Mouse (Mus musculus) heart, embryonic 11.5 days (tissue): ENCODE data around the gene Nynrin. TPM values are rescaled to one million over a fixed set of nuclear protein-coding genes. Genes with fewer than 3 reads are reported as not detected.

ENCODE experiments used
- ATAC-seq: fragments of 200-750 bp; cut with Nextera tagmentation; replicated peaks from 2 replicates; pipeline ENCODE4 v1.8.0; 2017; ENCODE audit warnings: moderate library complexity; ENCODE audit not compliant: insufficient number of reproducible peaks, low FRiP score, low TSS enrichment
- H3K27ac ChIP-seq: fragments of 300-500 bp; sonication (generic); 2 replicates; pipeline ENCODE4 v1.5.1; 2014; ENCODE audit warnings: mild to moderate bottlenecking, low read depth, low read length
- H3K27me3 ChIP-seq: fragments of 300-500 bp; sonication (generic); 2 replicates; pipeline ENCODE4 v1.6.1; 2014; ENCODE audit warnings: mild to moderate bottlenecking, low read length, mixed read lengths; ENCODE audit not compliant: control insufficient read depth, insufficient read depth
- H3K36me3 ChIP-seq: fragments of 300-500 bp; sonication (generic); 2 replicates; pipeline ENCODE4 v1.6.1; 2014; ENCODE audit warnings: mild to moderate bottlenecking, low read length, moderate library complexity, mixed read lengths; ENCODE audit not compliant: control insufficient read depth, insufficient read depth
- H3K4me1 ChIP-seq: fragments of 300-500 bp; sonication (generic); 2 replicates; pipeline ENCODE4 v1.6.1; 2014; ENCODE audit warnings: low read length; ENCODE audit not compliant: control insufficient read depth, insufficient read depth
- H3K4me2 ChIP-seq: fragments of 300-500 bp; sonication (generic); 2 replicates; pipeline ENCODE4 v1.6.1; 2014; ENCODE audit warnings: mild to moderate bottlenecking, moderate library complexity
- H3K4me3 ChIP-seq: fragments of 300-500 bp; sonication (generic); 2 replicates; pipeline ENCODE4 v1.5.1; 2014; ENCODE audit warnings: low read depth, low read length
- H3K9ac ChIP-seq: fragments of 300-500 bp; sonication (generic); 2 replicates; pipeline ENCODE4 v1.6.1; 2014; ENCODE audit warnings: mild to moderate bottlenecking, low read depth, low read length, moderate library complexity
- H3K9me3 ChIP-seq: fragments of 300-500 bp; sonication (generic); replicated peaks from 2 replicates; pipeline ENCODE4 v1.6.1; 2016; ENCODE audit warnings: low read length; ENCODE audit not compliant: control insufficient read depth
- WGBS: fragments of 180-500 bp; shearing (Covaris S2); extraction: QIAGEN DNeasy Blood & Tissue Kit; methylation state at CpG from one replicate; pipeline ENCODE4 v1.1.7; 2014; ENCODE audit not compliant: insufficient replicate concordance; 5-methylcytosine and 5-hydroxymethylcytosine counted together
- polyA plus RNA-seq: library from polyadenylated mRNA; unstranded; fragments of >200 nt; fragmentation: Nextera tagmentation; extraction: Ambion mirVana; gene quantifications from 2 replicates; pipeline ENCODE4 v1.2.1, GENCODE M21; 2014

Nynrin gene
- polyA plus RNA-seq, 1 experiment from 2014 or later = 12.5 TPM

GRCm38 (mm10) chr14:55886571-55887382, 33.0 kb downstream of the Nynrin start:
- Histone ChIP-seq H3K27me3 (no peaks in the 10 kb centered on the region), H3K27ac (no peak overlapping the region), H3K4me1 (peaks cover 19% of the 10 kb centered on the region), H3K9ac (no peak overlapping the region), H3K4me3 (no peak overlapping the region), H3K9me3 (no peaks in the 10 kb centered on the region), H3K36me3 (peaks cover 27% of the 10 kb centered on the region), H3K4me2 (peak overlapping the region; percentile 75; the same call in 1 of the 2 replicates)
- ATAC-seq = no peak
- 78% methylated on average over 24 of the region's 24 CpGs for WGBS

GRCm38 (mm10) chr14:55897671-55898070, 43.9 kb downstream of the Nynrin start:
- Histone ChIP-seq H3K4me1 (peaks cover 7% of the 10 kb centered on the region), H3K36me3 (peaks cover 21% of the 10 kb centered on the region), H3K4me2 (no peak overlapping the region), H3K9me3 (no peaks in the 10 kb centered on the region), H3K27me3 (no peaks in the 10 kb centered on the region), H3K27ac (no peak overlapping the region), H3K4me3 (no peak overlapping the region), H3K9ac (no peak overlapping the region)
- no peak for ATAC-seq
- 89% methylated on average over 12 of the region's 12 CpGs for WGBS

DNA sequence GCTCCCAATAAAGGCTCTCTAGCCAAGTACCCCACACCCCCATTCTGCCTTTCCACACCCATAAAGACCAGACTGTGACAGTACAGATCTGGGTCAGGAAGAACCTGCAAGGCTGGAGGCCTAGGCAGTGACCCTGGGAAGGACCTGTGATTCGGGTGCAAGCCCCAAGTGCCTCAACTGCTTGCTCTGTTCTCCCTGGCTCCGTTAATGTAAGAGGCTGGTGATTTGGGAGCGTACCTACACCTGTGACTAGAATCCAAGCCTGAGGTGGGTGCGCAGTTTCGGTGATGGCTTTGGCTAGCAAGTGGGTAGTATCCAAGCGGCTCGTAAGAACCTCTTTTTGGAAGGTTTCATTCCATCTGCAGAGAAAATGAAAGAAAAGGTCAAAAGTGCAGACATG, 45.1 kb downstream of the Nynrin start:
- Histone ChIP-seq H3K4me2 (peak overlapping the region; percentile 93), H3K4me3 (no peak overlapping the region), H3K4me1 (peaks cover 7% of the 10 kb centered on the region), H3K27me3 (no peaks in the 10 kb centered on the region), H3K36me3 (peaks cover 19% of the 10 kb centered on the region), H3K9me3 (no peaks in the 10 kb centered on the region), H3K27ac (no peak overlapping the region), H3K9ac (no peak overlapping the region)
- 89% methylated on average over 7 of the region's 7 CpGs for WGBS
- no peak for ATAC-seq

DNA sequence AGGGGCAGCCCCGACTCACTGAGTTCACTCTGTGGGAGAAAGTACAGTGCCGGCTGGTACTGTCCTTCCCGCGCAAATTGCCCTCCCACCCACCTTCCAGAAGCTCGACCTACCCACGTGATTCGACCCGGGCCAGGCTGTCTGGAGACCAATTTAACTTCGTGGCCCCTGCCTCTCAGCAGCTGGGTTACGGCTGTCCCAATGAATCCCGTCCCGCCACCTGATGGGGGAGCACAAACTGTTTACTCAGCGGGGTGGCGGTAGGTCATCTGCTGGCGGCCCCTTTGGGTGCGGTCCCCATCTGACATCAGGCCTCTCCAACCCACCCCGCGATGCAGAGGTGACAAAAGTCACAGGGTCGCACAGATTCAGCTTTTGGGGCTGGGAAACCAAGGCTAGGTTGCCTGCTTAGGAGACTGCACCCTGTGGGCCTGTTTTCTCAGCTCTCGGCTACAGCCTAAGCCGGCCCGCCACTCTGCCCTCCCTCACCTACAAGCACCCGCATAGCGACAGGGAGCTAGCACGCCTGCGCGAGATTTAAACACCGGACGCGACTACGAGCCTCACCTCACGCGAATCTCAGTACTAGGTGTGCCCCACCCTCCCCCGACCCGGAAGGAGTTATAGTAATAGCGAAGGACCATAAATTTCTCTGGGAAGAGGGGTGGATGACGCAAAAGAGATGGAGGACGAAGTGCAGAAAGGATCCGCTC, 46.0 kb downstream of the Nynrin start, which contains the start of gene Sdr39u1:
Sdr39u1 (minus strand) TSS at position 593 of the 713 bp plus-strand sequence.
- Histone ChIP-seq H3K27ac (peak within 1 kb of the TSS; percentile 70), H3K4me3 (peak within 1 kb of the TSS; percentile 53), H3K36me3 (peaks cover 14% of the 10 kb centered on the region), H3K9me3 (no peaks in the 10 kb centered on the region), H3K9ac (peak within 1 kb of the TSS; percentile 82), H3K4me1 (peaks cover 7% of the 10 kb centered on the region), H3K4me2 (peak within 1 kb of the TSS; percentile 93), H3K27me3 (no peaks in the 10 kb centered on the region)
- 2% methylated on average over 39 of the region's 39 CpGs for WGBS
- ATAC-seq = peak; percentile 76; the same call in 1 of the 2 replicates

- H3K4me3 ChIP-seq = peak overlapping the region; percentile 53
- peaks cover 9% of the 10 kb centered on the region; the same call in 1 of the 2 replicates for H3K36me3 ChIP-seq
- H3K4me1 ChIP-seq = peaks cover 7% of the 10 kb centered on the region
- peak overlapping the region; percentile 93 for H3K4me2 ChIP-seq
- peak overlapping the region; percentile 82 for H3K9ac ChIP-seq
- H3K27me3 ChIP-seq = no peaks in the 10 kb centered on the region
- H3K9me3 ChIP-seq = no peaks in the 10 kb centered on the region
- no peak for ATAC-seq
- H3K27ac ChIP-seq = peak overlapping the region; percentile 70; the same call in 1 of the 2 replicates
- 9% methylated on average over 12 of the region's 12 CpGs for WGBS
Observed at GRCm38 (mm10) chr14:55900414-55900755, 46.6 kb downstream of the Nynrin start.

- Histone ChIP-seq H3K9ac (no peak overlapping the region), H3K27me3 (no peaks in the 10 kb centered on the region; the same call in 1 of the 2 replicates), H3K9me3 (no peaks in the 10 kb centered on the region), H3K4me1 (no peaks in the 10 kb centered on the region), H3K36me3 (no peaks in the 10 kb centered on the region), H3K4me3 (no peak overlapping the region), H3K4me2 (no peak overlapping the region), H3K27ac (no peak overlapping the region)
- WGBS = 14% methylated on average over 1 of the region's 1 CpGs
- ATAC-seq = no peak
Observed at GRCm38 (mm10) chr14:55905518-55905917, 51.7 kb downstream of the Nynrin start.

DNA sequence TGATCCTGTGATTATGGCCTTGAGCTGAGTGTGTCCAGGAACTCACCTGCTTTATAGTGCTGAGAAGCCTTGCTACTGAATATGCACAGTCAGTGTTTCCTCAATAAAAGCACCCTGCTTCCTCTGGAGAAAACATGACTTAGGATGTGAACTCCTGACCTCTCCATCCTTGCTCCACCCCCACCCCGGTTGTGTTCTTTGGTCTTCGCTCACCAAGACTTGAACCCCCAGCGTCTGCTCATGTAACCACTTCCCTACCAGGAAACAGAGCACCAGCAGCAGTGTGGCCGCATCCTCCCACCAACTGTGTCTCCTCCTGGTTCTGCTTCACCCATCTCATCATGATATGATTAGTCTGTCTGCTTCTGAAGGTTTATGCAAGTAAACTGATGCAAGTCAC, 59.6 kb downstream of the Nynrin start:
- H3K27ac ChIP-seq = no peak overlapping the region
- no peaks in the 10 kb centered on the region for H3K36me3 ChIP-seq
- no peaks in the 10 kb centered on the region for H3K9me3 ChIP-seq
- H3K4me3 ChIP-seq = no peak overlapping the region
- no peak for ATAC-seq
- H3K4me2 ChIP-seq = no peak overlapping the region
- 49% methylated on average over 4 of the region's 4 CpGs for WGBS
- H3K27me3 ChIP-seq = no peaks in the 10 kb centered on the region
- H3K4me1 ChIP-seq = no peaks in the 10 kb centered on the region
- H3K9ac ChIP-seq = no peak overlapping the region

GRCm38 (mm10) chr14:55918240-55919082, 64.7 kb downstream of the Nynrin start:
- Histone ChIP-seq H3K27me3 (no peaks in the 10 kb centered on the region), H3K9me3 (no peaks in the 10 kb centered on the region), H3K4me1 (no peaks in the 10 kb centered on the region), H3K36me3 (no peaks in the 10 kb centered on the region), H3K9ac (no peak overlapping the region), H3K4me2 (no peak overlapping the region), H3K27ac (no peak overlapping the region), H3K4me3 (no peak overlapping the region)
- 36% methylated on average over 14 of the region's 14 CpGs for WGBS
- ATAC-seq = no peak
